Mouse (Mus musculus) G1E (cell line): ENCODE data around the gene C1qtnf7.

ENCODE experiments used
- CTCF ChIP-seq: IDR thresholded peaks from 2 replicates; pipeline ENCODE4 v1.5.1; 2012; ENCODE audit warnings: low read depth, low read length, inconsistent platforms, mixed read lengths
- GATA1 ChIP-seq: IDR thresholded peaks from 2 replicates; pipeline ENCODE4 v1.6.1; 2012; ENCODE audit warnings: borderline replicate concordance, low read length, inconsistent platforms, mixed read lengths
- GATA2 ChIP-seq: IDR thresholded peaks from 2 replicates; pipeline ENCODE4 v1.6.1; 2012; ENCODE audit warnings: low read depth, low read length, inconsistent platforms, borderline replicate concordance
- POLR2AphosphoS5 ChIP-seq: IDR thresholded peaks from 2 replicates; pipeline ENCODE4 v1.6.1; 2012; ENCODE audit warnings: low read depth, low read length, inconsistent platforms; ENCODE audit not compliant: insufficient replicate concordance
- TAL1 ChIP-seq: conservative IDR thresholded peaks from 2 replicates; pipeline ENCODE4 v1.6.1; 2012; ENCODE audit warnings: low read depth, low read length, inconsistent platforms, mixed read lengths

- no peak for TF ChIP-seq CTCF
- TF ChIP-seq POLR2AphosphoS5, result no peak
- no peak for TF ChIP-seq GATA1
- TF ChIP-seq TAL1, result no peak
- TF ChIP-seq GATA2, result no peak
Measured at GRCm38 (mm10) chr5:43665144-43665543, 149.8 kb downstream of the C1qtnf7 start.
